Mouse (Mus musculus) common myeloid progenitor, adult 5-6 weeks (primary cell): ENCODE results near the gene Zswim8. TPM values are rescaled to one million over a fixed set of nuclear protein-coding genes. Genes with fewer than 3 reads are reported as not detected.
"Not testable (repeated sequence)": the region's sequence is repeated elsewhere in the genome, so short reads cannot be mapped to it uniquely, and the experiment has no call there.

Experiments used
- ATAC-seq: replicated peaks from 2 replicates; pipeline ENCODE4 v1.8.0; 2016; ENCODE audit warnings: low read depth, mild to moderate bottlenecking, moderate TSS enrichment, inconsistent platforms; ENCODE audit not compliant: poor library complexity, severe bottlenecking
- total RNA-seq: library from RNA; stranded (forward); fragments of 200-1000, 187-1606 nt; gene quantifications from 2 replicates; pipeline ENCODE4 v1.2.3, GENCODE M21; 2017

Zswim8 gene
- total RNA-seq, 1 experiment from 2014 or later, result 7.9 TPM

- ATAC-seq, result no peak
Observed at GRCm38 (mm10) chr14:20691772-20692171, 15.6 kb upstream of the Zswim8 start.

- ATAC-seq, result no peak
Observed at GRCm38 (mm10) chr14:20693589-20694101, 13.7 kb upstream of the Zswim8 start.

GRCm38 (mm10) chr14:20694185-20694883 is 13.0 kb upstream of the Zswim8 start:
- ATAC-seq, result peak; percentile 6

- ATAC-seq, result peak; percentile 76
Observed at GRCm38 (mm10) chr14:20694884-20695760, 12.2 kb upstream of the Zswim8 start, which contains the start of gene Fut11. Gene Fut11 (plus strand): TSS chr14:20694968.

- ATAC-seq, result peak; percentile 13; the same call in 1 of the 2 replicates
Observed at GRCm38 (mm10) chr14:20695761-20696520, 11.4 kb upstream of the Zswim8 start.

DNA sequence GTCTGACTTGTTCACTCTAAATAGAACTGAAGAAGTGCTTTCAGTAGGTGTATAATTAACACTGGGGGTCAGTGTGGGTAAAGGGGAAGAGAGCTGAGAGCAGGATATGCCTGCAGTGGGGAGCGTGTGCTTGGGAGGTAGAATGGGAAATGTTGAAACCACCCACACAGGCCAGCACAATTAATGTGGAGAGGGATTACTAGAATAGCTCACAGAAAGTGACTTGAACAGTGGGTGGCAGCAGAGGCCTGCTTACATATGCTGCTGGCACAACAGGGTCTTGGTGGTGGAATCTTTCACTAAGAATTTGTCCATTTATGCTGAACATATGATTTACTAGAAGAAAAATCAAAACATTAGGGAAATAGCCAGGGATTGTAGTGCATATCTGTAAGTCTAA is 10.4 kb upstream of the Zswim8 start:
- peak; percentile 51; the same call in 1 of the 2 replicates for ATAC-seq

DNA sequence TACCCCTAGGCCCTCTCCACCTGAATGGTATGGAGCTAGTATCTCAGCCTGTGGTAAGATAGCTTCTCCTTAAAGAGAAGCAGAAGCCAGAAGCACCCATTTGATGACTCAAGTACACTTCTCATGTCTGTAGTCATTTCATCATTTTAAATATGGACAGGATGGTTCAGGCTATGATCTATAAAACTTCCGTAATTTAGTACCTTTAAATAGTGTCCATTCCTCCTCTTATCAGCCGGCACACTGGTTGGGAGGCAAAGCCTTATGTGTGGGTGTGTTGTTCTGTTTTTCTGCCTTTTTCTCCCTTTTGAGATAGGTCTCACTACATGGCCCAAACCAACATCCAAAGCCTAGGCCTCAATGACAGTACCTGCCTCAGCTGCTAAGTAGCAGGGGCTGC is 8.8 kb upstream of the Zswim8 start:
- ATAC-seq, result no peak

DNA sequence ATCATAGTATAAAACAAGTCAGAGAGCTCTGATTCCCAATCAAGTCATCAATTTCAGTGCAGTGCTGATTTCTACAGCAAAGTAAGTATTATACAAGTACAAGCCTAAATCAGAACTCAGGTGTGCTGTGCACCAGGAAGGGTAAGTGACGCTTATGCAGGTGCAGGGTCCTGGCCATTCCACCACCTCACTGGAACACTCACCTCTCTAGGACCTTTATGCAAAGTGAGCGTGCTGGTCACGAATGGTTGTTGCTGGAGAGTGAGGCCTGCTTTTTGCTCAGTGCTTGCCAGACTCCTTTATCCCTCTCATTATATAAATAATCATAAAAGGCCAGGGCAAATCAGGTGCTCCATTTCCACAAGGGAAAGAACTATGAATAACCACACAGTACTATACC is 7.0 kb upstream of the Zswim8 start:
- ATAC-seq, result no peak

DNA sequence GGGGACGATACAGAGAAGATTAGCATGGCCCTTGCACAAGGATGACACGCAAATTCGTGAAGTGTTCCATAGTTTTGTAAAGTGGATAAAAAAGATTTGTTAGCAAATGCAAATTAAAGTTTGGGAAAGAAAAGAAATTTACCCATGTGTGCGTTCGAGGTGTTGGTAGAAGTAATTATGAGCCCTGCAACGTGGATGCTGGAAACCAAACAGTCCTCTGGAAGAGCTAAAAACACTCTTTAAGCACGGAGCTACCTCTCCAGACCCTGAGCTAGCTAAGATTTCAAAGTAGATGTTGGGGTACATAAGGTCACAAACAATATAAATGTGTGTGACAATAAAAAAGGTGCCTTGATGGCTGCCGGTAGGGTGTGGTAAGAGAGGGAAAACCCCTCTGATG is 5.8 kb upstream of the Zswim8 start:
- no peak for ATAC-seq

DNA sequence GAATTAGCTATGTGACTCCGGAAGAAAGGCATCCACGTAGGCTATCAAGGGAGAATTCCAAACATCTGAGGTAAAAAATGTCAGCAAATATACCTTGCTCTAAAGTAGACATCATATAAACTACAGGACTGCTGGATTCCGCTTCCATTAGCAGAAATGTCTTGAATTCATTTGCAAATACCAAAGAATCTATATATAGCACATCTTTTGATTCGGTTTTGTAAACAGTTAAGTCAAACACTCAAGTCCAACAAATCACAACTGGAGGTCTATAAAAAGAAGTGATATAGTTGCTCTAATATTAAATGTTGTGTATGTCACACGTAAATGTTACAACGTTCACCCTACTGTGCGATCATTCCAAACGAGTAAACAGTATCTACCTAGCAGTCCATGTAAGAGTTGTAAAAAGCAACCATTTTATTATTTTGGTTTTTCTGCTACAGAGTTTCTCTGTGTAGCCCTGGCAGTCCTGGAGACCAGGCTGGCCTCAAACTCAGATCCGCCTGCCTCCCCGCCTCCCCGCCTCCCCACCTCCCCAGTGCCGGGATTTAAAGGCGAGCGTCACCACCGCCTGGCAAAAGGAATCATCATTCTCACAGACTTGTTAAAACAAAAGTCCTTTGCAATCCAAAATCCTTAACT is 5.1 kb upstream of the Zswim8 start:
- no peak for ATAC-seq

GRCm38 (mm10) chr14:20702741-20703381 is 4.5 kb upstream of the Zswim8 start, which contains the start of gene Chchd1:
Gene Chchd1 (plus strand): TSS chr14:20703006.
- ATAC-seq, result peak; percentile 79

GRCm38 (mm10) chr14:20703461-20703860 is 3.9 kb upstream of the Zswim8 start:
- not testable (repeated sequence) for ATAC-seq

- ATAC-seq, result peak; percentile 29; the same call in 1 of the 2 replicates
Observed at GRCm38 (mm10) chr14:20708239-20708638, 887 bp downstream of the Zswim8 start.

- ATAC-seq, result no peak
Observed at GRCm38 (mm10) chr14:20713832-20714231, 6.5 kb downstream of the Zswim8 start.

DNA sequence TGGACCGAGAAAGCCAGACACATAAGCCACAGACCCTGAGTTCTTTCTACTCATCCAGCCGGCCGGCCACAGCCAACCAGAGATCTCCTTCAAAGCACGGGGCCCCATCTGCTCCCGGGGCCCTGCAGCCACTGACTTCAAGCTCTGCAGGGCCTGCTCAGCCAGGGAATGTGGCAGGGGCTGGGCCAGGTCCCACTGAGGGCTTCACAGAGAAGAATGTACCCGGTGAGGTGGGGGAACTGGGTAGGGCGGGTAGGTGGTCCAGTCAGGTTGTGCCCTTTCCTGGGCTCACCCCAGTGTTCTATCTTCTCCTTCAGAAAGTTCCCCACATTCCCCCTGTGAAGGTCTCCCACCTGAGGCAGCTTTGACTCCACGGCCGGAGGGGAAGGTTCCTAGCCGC is 11.1 kb downstream of the Zswim8 start:
- no peak for ATAC-seq

- no peak for ATAC-seq
Observed at GRCm38 (mm10) chr14:20719767-20720166, 12.4 kb downstream of the Zswim8 start.

DNA sequence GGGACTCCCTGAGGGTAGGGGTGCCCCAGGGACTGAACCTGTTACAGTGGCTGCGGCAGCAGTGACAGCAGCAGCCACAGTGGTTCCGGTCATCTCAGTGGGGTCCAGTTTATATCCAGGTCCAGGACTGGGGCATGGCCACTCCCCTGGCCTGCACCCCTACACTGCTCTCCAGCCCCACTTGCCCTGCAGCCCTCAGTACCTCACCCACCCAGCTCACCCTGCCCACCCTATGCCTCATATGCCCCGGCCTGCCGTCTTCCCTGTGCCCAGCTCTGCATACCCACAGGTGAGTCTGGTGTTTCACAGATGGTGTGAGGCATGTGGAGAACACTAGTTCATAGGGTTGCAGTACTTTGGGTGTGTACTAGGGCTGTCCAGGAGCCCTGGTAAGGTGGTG is 14.0 kb downstream of the Zswim8 start:
- ATAC-seq, result no peak

DNA sequence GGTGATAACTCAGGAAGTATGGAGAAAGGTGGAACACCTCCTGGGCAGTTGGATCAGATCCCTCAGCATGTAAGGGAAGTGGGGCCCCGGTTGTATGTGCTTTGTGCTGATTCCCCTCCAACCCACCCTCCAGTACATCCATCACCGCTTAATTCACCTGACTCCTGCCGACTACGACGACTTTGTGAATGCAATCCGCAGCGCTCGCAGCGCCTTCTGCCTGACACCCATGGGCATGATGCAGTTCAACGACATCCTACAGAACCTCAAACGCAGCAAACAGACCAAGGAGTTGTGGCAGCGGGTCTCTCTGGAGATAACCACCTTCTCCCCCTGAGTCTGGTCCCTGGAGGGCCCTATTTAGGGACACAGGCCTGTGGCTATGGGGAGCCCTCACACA is 15.7 kb downstream of the Zswim8 start:
- no peak for ATAC-seq

DNA sequence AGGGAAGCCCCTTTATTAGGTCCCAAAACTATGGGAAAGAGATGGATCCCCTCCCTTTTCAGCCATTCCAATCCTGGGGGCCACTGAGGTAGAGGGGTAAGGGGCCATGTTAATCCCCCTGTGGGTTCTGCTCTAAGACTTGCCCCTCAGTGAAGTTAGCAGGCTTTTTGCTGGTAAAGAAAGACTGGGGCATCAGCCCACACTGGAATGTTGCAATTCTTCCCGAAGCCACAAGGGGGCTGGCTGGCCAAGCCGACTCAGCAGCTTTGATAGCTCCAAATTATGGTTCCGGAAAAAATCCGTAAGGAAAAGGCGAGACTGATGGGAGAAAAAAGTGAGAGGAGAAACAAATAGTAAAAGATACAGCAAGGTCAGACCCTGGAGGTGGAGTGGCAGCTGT is 16.7 kb downstream of the Zswim8 start:
- ATAC-seq, result peak; percentile 61; the same call in 1 of the 2 replicates
